Comparison of ENCODE assay signal across 8 mouse cellular contexts in genomic region chr4:143325625-143325941, GRCm38 (mm10). TPM values are rescaled to one million over a fixed set of nuclear protein-coding genes. Genes with fewer than 3 reads are reported as not detected.
DNase-seq lines count a peak whose midpoint lies in the region; ATAC-seq and TF ChIP-seq lines count a peak whose summit lies in the region.

No protein-coding gene starts in this region.

- no peaks in the 10 kb centered on the region; a peak in 1 of 4 replicates for H3K4me1 ChIP-seq in CH12.LX (ENCODE audit: control insufficient read depth in 1 of 2, insufficient read depth in 2 of 2)
- H3K4me1 ChIP-seq in forebrain, embryonic 12.5 days: peaks cover 13% of the 10 kb centered on the region
- no peaks in the 10 kb centered on the region for H3K4me1 ChIP-seq in heart, postnatal 0 days (ENCODE audit: control insufficient read depth, insufficient read depth)
- H3K4me1 ChIP-seq in liver, embryonic 14.5 days (replicated peaks; ENCODE audit: control insufficient read depth in 2 of 2, insufficient read depth in 2 of 2, low read length in 1 of 2): no peaks in the 10 kb centered on the region
- H3K4me1 ChIP-seq in neural tube, embryonic 12.5 days: peaks cover 16% of the 10 kb centered on the region
- H3K4me1 ChIP-seq in thymus, adult 2 months (replicated peaks; ENCODE audit: control insufficient read depth, insufficient read depth, low read length): no peaks in the 10 kb centered on the region

- no peak for TF ChIP-seq EP300 in CH12.LX (IDR thresholded peaks at IDR 0.05; ENCODE audit: low read length)
- TF ChIP-seq EP300 in heart, postnatal 0 days (IDR thresholded peaks at IDR 0.05; ENCODE audit: low read depth): no peak
- no peak for TF ChIP-seq EP300 in liver, embryonic 14.5 days (IDR thresholded peaks at IDR 0.05; ENCODE audit: low read depth)

- peaks cover 17% of the 10 kb centered on the region for H3K9me3 ChIP-seq in CH12.LX (replicated peaks; ENCODE audit: low read length)
- no peaks in the 10 kb centered on the region for H3K9me3 ChIP-seq in forebrain, embryonic 12.5 days
- no peaks in the 10 kb centered on the region for H3K9me3 ChIP-seq in heart, postnatal 0 days (replicated peaks; ENCODE audit: control insufficient read depth, low read length)
- no peaks in the 10 kb centered on the region for H3K9me3 ChIP-seq in liver, embryonic 14.5 days (ENCODE audit: control insufficient read depth, low read length)
- H3K9me3 ChIP-seq in neural tube, embryonic 12.5 days: no peaks in the 10 kb centered on the region

- TF ChIP-seq RAD21 in CH12.LX (IDR thresholded peaks at IDR 0.05; ENCODE audit: low read depth, low read length): peak; percentile 44

- no peak overlapping the region for H3K4me2 ChIP-seq in CH12.LX (ENCODE audit: insufficient read depth, low read depth, poor library complexity, severe bottlenecking)
- H3K4me2 ChIP-seq in forebrain, embryonic 12.5 days: peak overlapping the region; percentile 52
- H3K4me2 ChIP-seq in heart, postnatal 0 days (ENCODE audit: low read depth, low read length): peak overlapping the region; percentile 61
- peak overlapping the region; percentile 53 for H3K4me2 ChIP-seq in liver, embryonic 14.5 days (ENCODE audit: low read depth)
- peak overlapping the region; percentile 59 for H3K4me2 ChIP-seq in neural tube, embryonic 12.5 days (replicated peaks)

- no peaks in the 10 kb centered on the region for H3K36me3 ChIP-seq in CH12.LX (replicated peaks in 1 of 2; ENCODE audit: control insufficient read depth in 1 of 2, insufficient read depth in 1 of 2, low read length in 1 of 2)
- H3K36me3 ChIP-seq in forebrain, embryonic 12.5 days (replicated peaks): no peaks in the 10 kb centered on the region
- H3K36me3 ChIP-seq in heart, postnatal 0 days (replicated peaks; ENCODE audit: control insufficient read depth, insufficient read depth, low read length): no peaks in the 10 kb centered on the region
- no peaks in the 10 kb centered on the region for H3K36me3 ChIP-seq in liver, embryonic 14.5 days (replicated peaks; ENCODE audit: control insufficient read depth, insufficient read depth, low read depth)
- H3K36me3 ChIP-seq in neural tube, embryonic 12.5 days: no peaks in the 10 kb centered on the region
- no peaks in the 10 kb centered on the region for H3K36me3 ChIP-seq in thymus, adult 2 months (ENCODE audit: control insufficient read depth, insufficient read depth, low read length)

- WGBS in forebrain, embryonic 12.5 days: 3% methylated on average over 10 of the region's 10 CpGs
- 2% methylated on average over 10 of the region's 10 CpGs for WGBS in heart, postnatal 0 days
- 1% methylated on average over 10 of the region's 10 CpGs for WGBS in liver, embryonic 14.5 days (ENCODE audit: insufficient replicate concordance)
- 1% methylated on average over 10 of the region's 10 CpGs for WGBS in neural tube, embryonic 12.5 days
- 2% methylated on average over 10 of the region's 10 CpGs for WGBS in thymus, adult 2 months

- dilution Hi-C loops in CH12.LX (cut with MboI; ENCODE audit: extremely low pct_ligation_motif_present, extremely low pct_unique_long_range_greater_than_20kb, low sequenced_read_pairs): no loop called here

- peak; percentile 41 for DNase-seq in CH12.LX (ENCODE audit: extremely low read depth)
- DNase-seq in c-Kit-positive CD71-positive TER-119-negative erythroid progenitor cells, embryonic 14.5 days (ENCODE audit: low read depth): peak; percentile 31
- peak; percentile 35 for DNase-seq in heart, postnatal 0 days (ENCODE audit: low spot score)
- peak; percentile 89 to 90 for DNase-seq in kidney, postnatal 4 days
- DNase-seq in liver, embryonic 14.5 days (ENCODE audit: low read depth in 3 of 3, low spot score in 3 of 3): peak in 1 of 3 experiments; percentile 10
- peak; percentile 59 for DNase-seq in thymus, adult 2 months

- no peak overlapping the region for H3K4me3 ChIP-seq in CH12.LX (replicated peaks in 1 of 3; ENCODE audit: low read depth in 2 of 3, low read length in 2 of 3, poor library complexity in 1 of 3)
- peak overlapping the region; percentile 19 for H3K4me3 ChIP-seq in forebrain, embryonic 12.5 days (replicated peaks)
- H3K4me3 ChIP-seq in heart, postnatal 0 days (ENCODE audit: low read depth, low read length): peak overlapping the region; percentile 40
- H3K4me3 ChIP-seq in liver, embryonic 14.5 days (ENCODE audit: insufficient read depth in 1 of 2, low read depth in 2 of 2, low read length in 2 of 2): peak overlapping the region in 1 of 2 experiments; percentile 24; a peak in 1 of 4 replicates
- peak overlapping the region; percentile 22; the same call in 1 of the 2 replicates for H3K4me3 ChIP-seq in neural tube, embryonic 12.5 days
- H3K4me3 ChIP-seq in thymus, adult 2 months (ENCODE audit: control insufficient read depth, insufficient read depth, low read length): no peak overlapping the region

- no peak overlapping the region for H3K9ac ChIP-seq in CH12.LX (ENCODE audit: insufficient read depth, low read depth)
- H3K9ac ChIP-seq in forebrain, embryonic 12.5 days: no peak overlapping the region
- no peak overlapping the region for H3K9ac ChIP-seq in heart, postnatal 0 days (replicated peaks; ENCODE audit: low read depth, low read length)
- H3K9ac ChIP-seq in liver, embryonic 14.5 days (replicated peaks): no peak overlapping the region
- no peak overlapping the region for H3K9ac ChIP-seq in neural tube, embryonic 12.5 days

- TF ChIP-seq POLR2A in CH12.LX (IDR thresholded peaks at IDR 0.05; ENCODE audit: low read depth, low read length): no peak
- TF ChIP-seq POLR2A in thymus, adult 2 months (IDR thresholded peaks at IDR 0.05; ENCODE audit: control insufficient read depth, extremely low read depth, insufficient read depth, low read length, poor library complexity): no peak

- no peaks in the 10 kb centered on the region for H3K79me2 ChIP-seq in CH12.LX (replicated peaks; ENCODE audit: control insufficient read depth, extremely low read depth, insufficient read depth, poor library complexity, severe bottlenecking)

- no peak overlapping the region for H3K27ac ChIP-seq in CH12.LX (ENCODE audit: insufficient read depth, low read depth)
- H3K27ac ChIP-seq in forebrain, embryonic 12.5 days: no peak overlapping the region
- no peak overlapping the region for H3K27ac ChIP-seq in heart, postnatal 0 days (ENCODE audit: low read depth)
- no peak overlapping the region for H3K27ac ChIP-seq in liver, embryonic 14.5 days
- 0 out of 2 replicates have a peak overlapping the region, but pooled peaks have one; percentile 21 for H3K27ac ChIP-seq in neural tube, embryonic 12.5 days
- H3K27ac ChIP-seq in thymus, adult 2 months (ENCODE audit: control insufficient read depth, insufficient read depth, low read length): no peak overlapping the region

- peak; percentile 31; the same call in 1 of the 2 replicates for ATAC-seq in forebrain, embryonic 12.5 days (ENCODE audit: low FRiP score)
- ATAC-seq in heart, postnatal 0 days (ENCODE audit: insufficient read depth, low read depth): no peak; the same call in 1 of the 2 replicates
- no peak for ATAC-seq in liver, embryonic 14.5 days (ENCODE audit: insufficient read depth)
- ATAC-seq in neural tube, embryonic 12.5 days (ENCODE audit: low FRiP score, low read depth): peak; percentile 29; the same call in 1 of the 2 replicates

- TF ChIP-seq CTCF in CH12.LX (conservative IDR thresholded peaks at IDR 0.05 in 1 of 2, IDR thresholded peaks at IDR 0.05 in 1 of 2; ENCODE audit: low read depth in 2 of 2, low read length in 2 of 2): peak; percentile 50 to 53
- peak; percentile 88 for TF ChIP-seq CTCF in heart, postnatal 0 days (IDR thresholded peaks at IDR 0.05; ENCODE audit: low read depth)
- peak; percentile 90 for TF ChIP-seq CTCF in liver, embryonic 14.5 days (IDR thresholded peaks at IDR 0.05; ENCODE audit: low read depth)
- TF ChIP-seq CTCF in thymus, adult 2 months (IDR thresholded peaks at IDR 0.05; ENCODE audit: borderline replicate concordance, control insufficient read depth, extremely low read depth, insufficient read depth, low read length, poor library complexity): peak; percentile 86; the same call in 1 of the 2 replicates

- peaks cover 37% of the 10 kb centered on the region for H3K27me3 ChIP-seq in CH12.LX (replicated peaks)
- H3K27me3 ChIP-seq in forebrain, embryonic 12.5 days: no peaks in the 10 kb centered on the region
- H3K27me3 ChIP-seq in heart, postnatal 0 days (ENCODE audit: control insufficient read depth, insufficient read depth, low read length): no peaks in the 10 kb centered on the region
- no peaks in the 10 kb centered on the region for H3K27me3 ChIP-seq in liver, embryonic 14.5 days (ENCODE audit: control insufficient read depth, insufficient read depth, low read length)
- no peaks in the 10 kb centered on the region for H3K27me3 ChIP-seq in neural tube, embryonic 12.5 days (replicated peaks)
- H3K27me3 ChIP-seq in thymus, adult 2 months (ENCODE audit: control insufficient read depth, insufficient read depth, low read length): no peaks in the 10 kb centered on the region

- in situ Hi-C loops in CH12.LX (cut with MboI; ENCODE audit: low pct_ligation_motif_present, low pct_unique_long_range_greater_than_20kb, low sequenced_read_pairs): no loop called here

RNA-seq across cellular contexts. Expression of gene Lrrc38, which starts 24.0 kb away (rescaled TPM):
- total RNA-seq in CH12.LX (2012; rRNA removed): not detected in 2 replicates
- not detected in 2 replicates for total RNA-seq in CH12.LX (2014; rRNA removed)
- polyA plus RNA-seq in CH12.LX (2012; ENCODE audit: insufficient read length, low read depth): not detected in 2 replicates
- not detected in 2 replicates for polyA plus RNA-seq in forebrain, embryonic 12.5 days (2016; fragmentation: Nextera tagmentation; extraction: Ambion mirVana)
- not detected in 2 replicates for total RNA-seq in heart, postnatal 0 days (2014; rRNA removed; ENCODE audit: low replicate concordance)
- polyA plus RNA-seq in heart, postnatal 0 days (2015; fragmentation: Nextera tagmentation; extraction: Ambion mirVana): 0.23 and 0.32 TPM in 2 replicates
- polyA plus RNA-seq in liver, embryonic 14.5 days (2012; rRNA removed): not detected in 2 replicates
- polyA plus RNA-seq in liver, embryonic 14.5 days (2014; fragmentation: Nextera tagmentation; extraction: Ambion mirVana): not detected in 2 replicates
- polyA plus RNA-seq in neural tube, embryonic 12.5 days (2016; fragmentation: Nextera tagmentation; extraction: Ambion mirVana): 0.79 and 0.86 TPM in 2 replicates
- polyA plus RNA-seq in thymus, adult 2 months (2012; rRNA removed): 0.11 and 0.19 TPM in 2 replicates

RNA-seq across cellular contexts. Expression of gene Pdpn, which starts 26.2 kb away (rescaled TPM):
- not detected in 2 replicates for total RNA-seq in CH12.LX (2012; rRNA removed)
- total RNA-seq in CH12.LX (2014; rRNA removed): not detected in 2 replicates
- polyA plus RNA-seq in CH12.LX (2012; ENCODE audit: insufficient read length, low read depth): not detected in 2 replicates
- polyA plus RNA-seq in forebrain, embryonic 12.5 days (2016; fragmentation: Nextera tagmentation; extraction: Ambion mirVana): 61.5 and 68.0 TPM in 2 replicates
- total RNA-seq in heart, postnatal 0 days (2014; rRNA removed; ENCODE audit: low replicate concordance): 6.8 and 12.4 TPM in 2 replicates
- 13.6 and 14.9 TPM in 2 replicates for polyA plus RNA-seq in heart, postnatal 0 days (2015; fragmentation: Nextera tagmentation; extraction: Ambion mirVana)
- 0.29 and 0.47 TPM in 2 replicates for polyA plus RNA-seq in liver, embryonic 14.5 days (2012; rRNA removed)
- 0.95 and 1.0 TPM in 2 replicates for polyA plus RNA-seq in liver, embryonic 14.5 days (2014; fragmentation: Nextera tagmentation; extraction: Ambion mirVana)
- 116 and 121 TPM in 2 replicates for polyA plus RNA-seq in neural tube, embryonic 12.5 days (2016; fragmentation: Nextera tagmentation; extraction: Ambion mirVana)
- polyA plus RNA-seq in thymus, adult 2 months (2012; rRNA removed): 2.1 and 2.2 TPM in 2 replicates

Comparison
In these comparisons a context has a peak if more than half of its experiments do, and no peak if none do; other contexts are left out.
1. H3K4me3 ChIP-seq: peak in forebrain, embryonic 12.5 days (single experiment), heart, postnatal 0 days (single experiment) and neural tube, embryonic 12.5 days (single experiment); none in CH12.LX (0 of 3) and thymus, adult 2 months (single experiment).
2. ATAC-seq: peak in forebrain, embryonic 12.5 days (single experiment) and neural tube, embryonic 12.5 days (single experiment); none in heart, postnatal 0 days (single experiment) and liver, embryonic 14.5 days (single experiment).
3. Peak in every context shown above with its lines, with median percentiles within 50 percentile points of each other: CTCF ChIP-seq.